Mouse (Mus musculus) C2C12 (cell line): ENCODE results near the gene Slc6a9.

ENCODE experiments used
- CTCF ChIP-seq: IDR thresholded peaks from one replicate; pipeline ENCODE4 v1.5.1; 2011; ENCODE audit not compliant: control insufficient read depth, insufficient read depth, insufficient read length
- MAX ChIP-seq: IDR thresholded peaks from one replicate; pipeline ENCODE4 v1.6.1; 2011; ENCODE audit warnings: mild to moderate bottlenecking, control low read depth

DNA sequence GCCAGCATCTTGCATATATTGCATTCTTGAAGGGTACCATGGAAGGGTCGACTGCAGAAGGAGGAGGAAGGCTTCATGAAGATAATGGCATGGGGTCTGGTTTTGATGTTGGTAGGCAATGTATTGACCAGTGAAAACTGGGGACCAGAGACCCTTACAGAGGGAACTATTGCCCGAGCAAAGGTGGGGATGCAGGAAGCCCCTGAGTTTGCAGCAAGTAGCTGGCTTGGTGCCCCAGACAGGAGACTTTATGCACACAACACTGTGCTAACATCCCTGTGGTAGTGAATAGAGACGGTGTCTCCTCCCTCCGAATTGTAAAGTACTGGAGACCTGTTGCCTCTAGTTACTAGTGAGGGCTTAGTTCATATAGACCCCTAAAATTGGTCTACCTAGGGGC lies 3.0 kb downstream of the Slc6a9 start:
- no peak for TF ChIP-seq CTCF
- no peak for TF ChIP-seq MAX
